Mouse (Mus musculus) layer of hippocampus, adult 18-20 months (tissue): ENCODE data around the gene Grk3. TPM values are rescaled to one million over a fixed set of nuclear protein-coding genes. Genes with fewer than 3 reads are reported as not detected.

Source experiments
- DNase-seq, 2 experiments: peaks; one replicate each; pipeline ENCODE4 v3.0.0; 2022; ENCODE audit warnings: low spot score in 2 of 2
- long read RNA-seq: library from polyadenylated mRNA; stranded (forward); transcript quantifications from one replicate; pipeline ENCODE4 v2.0.0, GENCODE M21; 2021
- total RNA-seq, 2 experiments: library from RNA; stranded (reverse); gene quantifications; 2 replicates each; pipeline ENCODE4 v1.2.3; 2021

Grk3 gene
- 10 to 100 TPM; 80.7 to 81.4 TPM for total RNA-seq
- long read RNA-seq, full-length matches to known transcripts = 89 of 136 reads
- long read RNA-seq, partial matches to known transcripts = 12 of 136 reads
- long read RNA-seq, other reads (novel, unspliced or antisense) = 35 of 136 reads

DNA sequence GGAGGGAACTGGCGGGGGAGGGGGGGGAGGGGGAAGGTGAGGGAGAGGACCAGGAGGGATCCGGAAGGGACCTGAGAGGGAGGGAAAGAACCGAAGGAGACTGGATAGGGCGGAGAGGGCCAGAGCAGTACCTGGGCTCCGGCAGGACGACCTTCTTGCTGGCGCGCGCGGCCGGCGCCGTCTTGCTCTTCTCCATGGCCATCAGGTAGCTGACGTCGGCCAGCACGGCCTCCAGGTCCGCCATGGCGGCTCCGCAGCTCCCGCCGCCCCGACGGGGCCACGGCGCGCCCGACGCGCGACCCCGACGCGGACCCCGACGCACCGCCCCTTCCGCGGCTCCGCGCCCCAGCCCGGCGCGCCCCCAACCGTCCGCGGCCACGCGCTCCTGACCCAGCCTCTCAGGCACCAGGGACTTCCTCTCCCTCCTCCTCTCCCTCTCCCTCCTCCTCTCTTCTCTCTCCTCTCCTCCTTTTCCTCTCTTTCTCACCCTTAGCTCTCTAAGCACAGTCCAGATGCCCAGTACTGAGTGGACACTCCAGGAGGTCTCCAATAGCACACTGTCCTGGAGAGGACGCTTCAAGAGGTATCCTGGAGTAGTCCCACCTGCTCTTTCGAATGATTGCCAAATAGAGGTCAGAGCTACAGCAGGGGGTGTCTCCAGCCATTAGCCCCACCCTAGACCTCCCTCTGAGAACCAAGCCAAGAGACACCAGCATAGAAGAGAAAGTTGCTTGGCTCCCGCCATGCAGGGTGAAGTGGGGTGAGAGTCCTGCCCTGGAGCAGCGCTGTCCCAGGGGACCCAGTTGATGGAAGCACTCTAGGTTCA lies at the start of gene Grk3:
Gene Grk3, minus strand, starts transcription at position 556 of the 826 bp plus-strand sequence.
- DNase-seq = peak; percentile 61 to 63

DNA sequence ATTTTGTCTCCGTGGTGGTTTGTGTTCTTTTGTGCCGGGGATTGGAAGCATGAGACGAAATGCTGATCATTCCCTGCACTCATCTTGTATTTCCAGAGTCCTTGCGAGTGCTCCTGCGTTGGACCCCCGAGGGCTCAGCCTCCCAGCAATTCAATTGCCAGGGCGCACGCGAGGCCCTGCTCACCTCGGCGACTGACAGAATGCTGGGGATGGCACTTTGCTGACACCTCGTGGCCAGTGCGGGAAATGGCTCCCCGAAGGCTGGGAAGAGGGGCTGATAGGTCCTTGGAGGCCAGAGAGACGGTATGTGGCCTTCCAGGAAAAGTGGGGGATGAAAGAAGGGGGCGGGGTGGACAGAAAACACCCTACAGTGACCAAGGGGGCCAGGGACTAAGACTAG lies 38.7 kb upstream of the Grk3 start:
- DNase-seq = peak; percentile 78 to 89

DNA sequence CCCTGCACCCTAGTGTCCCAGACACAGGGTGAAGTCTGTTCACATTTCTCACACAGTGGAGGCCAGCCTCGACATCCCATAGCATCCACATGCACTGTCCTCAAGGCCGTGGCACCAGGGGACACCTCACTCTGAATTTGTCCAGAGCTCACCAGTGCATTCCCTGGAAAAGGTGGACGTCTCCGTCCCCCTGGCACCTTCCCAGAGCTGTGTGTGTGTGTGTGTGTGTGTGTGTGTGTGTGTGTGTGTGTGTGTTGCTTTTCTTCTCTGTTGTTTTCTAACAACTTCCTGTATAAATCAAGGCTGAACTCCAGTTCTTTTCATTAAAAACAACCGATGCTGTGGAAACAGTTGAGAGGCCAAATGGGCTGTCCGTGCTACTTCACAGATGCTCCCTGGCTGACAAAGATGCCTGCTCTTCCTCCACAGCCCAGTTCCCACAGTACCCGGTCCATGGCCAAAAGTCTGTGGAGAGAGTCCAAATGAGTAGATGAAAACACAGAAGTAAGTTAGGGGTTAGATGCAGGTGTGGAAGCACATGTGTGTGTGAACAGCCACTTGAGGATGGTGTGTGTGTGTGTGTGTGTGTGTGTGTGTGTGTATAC lies 35.1 kb upstream of the Grk3 start:
- DNase-seq = no peak

DNA sequence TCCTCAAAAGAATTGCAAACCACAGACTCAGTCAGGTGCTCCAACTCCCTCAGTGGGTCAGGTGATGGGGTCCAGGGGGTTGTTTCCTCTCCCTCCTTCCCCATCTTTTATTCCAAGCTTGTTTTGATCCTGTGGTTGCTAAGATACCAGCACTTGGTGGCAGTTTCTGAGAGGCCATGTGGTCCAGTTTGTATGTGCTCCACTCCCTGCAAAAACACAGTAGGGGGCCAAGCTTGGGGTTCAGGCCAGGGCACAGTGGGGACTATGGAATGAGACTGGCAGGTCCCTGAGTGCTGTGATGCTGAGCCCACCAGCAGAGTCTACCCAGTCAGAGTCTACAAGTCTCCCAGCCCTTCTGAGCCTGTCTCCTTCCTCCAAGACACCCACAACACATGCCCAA lies 34.3 kb upstream of the Grk3 start:
- peak in 1 of 2 experiments; percentile 30 for DNase-seq

DNA sequence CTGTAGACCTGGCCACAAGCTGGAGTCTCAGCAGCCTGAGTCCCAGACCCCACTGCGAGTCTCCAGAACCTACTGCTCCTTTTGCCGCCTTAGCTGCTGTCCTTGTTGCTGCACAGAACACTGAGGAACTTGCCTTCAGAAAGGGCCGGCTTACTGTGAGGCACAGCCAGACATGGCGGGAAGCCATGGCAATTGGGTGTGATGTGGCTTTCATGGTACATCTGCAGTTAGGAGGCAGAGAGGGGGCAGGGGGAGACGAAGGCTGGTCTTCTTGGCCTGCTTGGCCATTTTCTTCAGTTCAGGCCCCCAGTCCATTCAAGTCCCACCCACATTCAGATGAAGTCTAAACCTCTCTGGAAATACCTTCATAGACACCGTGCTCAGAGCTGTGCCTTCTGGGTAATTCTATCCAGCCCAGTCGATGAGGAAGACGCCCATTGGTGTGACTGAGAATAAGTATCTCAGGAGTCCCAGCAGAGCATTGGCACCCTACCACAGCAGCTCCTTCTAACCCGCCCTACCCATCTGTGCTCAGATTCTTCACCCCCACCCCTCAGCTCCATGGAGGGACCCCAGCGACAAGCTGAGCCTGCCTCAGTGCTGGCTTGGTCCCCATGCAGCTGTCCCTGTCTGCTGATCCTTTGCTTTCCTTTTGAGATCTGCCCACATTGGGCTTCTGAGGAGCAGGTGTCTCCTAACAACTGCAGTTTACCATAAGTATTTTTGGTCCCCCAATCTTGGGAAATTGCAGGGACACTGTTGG lies 30.1 kb upstream of the Grk3 start:
- DNase-seq = no peak

DNA sequence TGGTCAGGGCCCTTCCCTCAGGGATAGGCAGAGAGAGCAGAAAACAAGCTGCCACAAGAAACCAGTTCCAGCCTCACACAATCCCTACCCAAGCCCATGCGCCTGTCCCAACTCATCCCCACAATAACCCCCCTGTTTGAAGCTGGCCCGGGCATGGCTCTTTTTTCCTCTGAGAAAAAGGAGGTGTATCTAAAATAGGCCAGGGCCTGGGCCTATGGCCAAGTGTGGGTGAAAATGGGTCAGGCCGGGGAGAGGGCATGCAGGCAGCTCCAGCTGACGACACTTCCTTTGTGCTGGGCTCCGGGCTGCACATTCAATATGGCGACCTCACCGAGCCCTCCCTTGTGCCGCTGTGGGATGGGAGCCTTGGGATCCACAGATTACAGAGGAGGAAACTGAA lies 27.9 kb upstream of the Grk3 start:
- peak; percentile 40 to 60 for DNase-seq

DNA sequence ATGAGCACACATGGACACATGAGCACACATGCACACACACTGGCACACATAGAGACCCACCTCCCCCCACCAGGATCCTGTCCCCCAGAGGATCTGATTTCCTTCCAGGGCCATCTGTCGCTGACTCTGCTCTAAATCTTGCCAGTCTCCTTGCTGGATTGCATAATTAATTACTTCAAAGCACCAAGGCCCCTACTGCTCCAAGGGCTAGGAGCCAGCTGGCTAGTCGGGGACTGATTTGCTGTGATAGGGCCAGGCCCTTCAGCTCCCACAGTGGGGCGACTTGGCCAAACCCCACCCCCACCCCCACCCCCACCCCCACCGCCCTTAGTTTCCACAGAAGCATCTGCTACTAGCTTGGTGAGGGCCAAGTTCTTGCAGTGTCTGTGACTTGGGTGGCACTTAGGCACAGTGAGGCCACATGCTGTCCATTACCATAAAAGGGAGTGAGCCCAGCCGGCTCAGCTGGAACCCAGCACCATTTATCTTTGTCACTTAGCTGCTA lies 26.0 kb upstream of the Grk3 start:
- DNase-seq = peak; percentile 65 to 76

DNA sequence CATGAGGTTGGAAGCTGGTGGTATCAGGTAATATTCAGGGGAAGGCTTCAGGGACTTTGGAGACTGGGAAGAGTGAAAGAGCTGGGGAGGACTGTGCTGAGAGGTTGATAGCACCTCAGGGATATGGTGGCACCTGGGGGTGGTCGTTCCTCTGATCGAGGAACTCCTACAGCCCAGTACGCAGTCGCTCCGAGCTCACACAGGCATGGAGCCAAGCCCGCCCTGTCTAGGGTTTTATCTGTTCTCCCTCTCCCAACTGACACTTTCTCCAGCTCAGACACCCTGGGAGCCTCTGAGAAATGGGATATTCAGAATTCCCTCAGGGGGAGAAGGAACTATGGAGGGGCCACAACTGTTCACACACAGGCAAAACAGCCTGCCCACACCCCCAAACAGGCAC lies 25.2 kb upstream of the Grk3 start:
- no peak for DNase-seq

DNA sequence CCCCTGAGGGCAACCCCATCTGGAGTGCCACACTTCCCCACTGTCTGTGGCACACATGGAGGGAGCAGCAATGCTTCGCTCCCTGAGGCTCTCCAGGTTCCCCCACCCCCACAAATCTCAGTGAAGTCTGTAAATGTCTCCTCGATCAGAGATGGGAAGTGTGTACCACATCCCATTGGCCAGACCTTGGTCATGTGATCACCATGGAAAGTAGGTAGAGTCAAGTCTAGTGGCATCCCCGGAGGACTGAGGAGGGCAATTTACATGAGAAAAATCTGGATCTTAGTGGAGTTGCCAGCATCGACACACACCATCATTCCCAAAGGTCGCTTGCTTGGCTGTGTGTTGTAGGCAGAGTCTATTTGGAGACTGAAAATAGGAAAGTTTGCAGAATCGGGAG lies 23.0 kb upstream of the Grk3 start:
- no peak for DNase-seq

DNA sequence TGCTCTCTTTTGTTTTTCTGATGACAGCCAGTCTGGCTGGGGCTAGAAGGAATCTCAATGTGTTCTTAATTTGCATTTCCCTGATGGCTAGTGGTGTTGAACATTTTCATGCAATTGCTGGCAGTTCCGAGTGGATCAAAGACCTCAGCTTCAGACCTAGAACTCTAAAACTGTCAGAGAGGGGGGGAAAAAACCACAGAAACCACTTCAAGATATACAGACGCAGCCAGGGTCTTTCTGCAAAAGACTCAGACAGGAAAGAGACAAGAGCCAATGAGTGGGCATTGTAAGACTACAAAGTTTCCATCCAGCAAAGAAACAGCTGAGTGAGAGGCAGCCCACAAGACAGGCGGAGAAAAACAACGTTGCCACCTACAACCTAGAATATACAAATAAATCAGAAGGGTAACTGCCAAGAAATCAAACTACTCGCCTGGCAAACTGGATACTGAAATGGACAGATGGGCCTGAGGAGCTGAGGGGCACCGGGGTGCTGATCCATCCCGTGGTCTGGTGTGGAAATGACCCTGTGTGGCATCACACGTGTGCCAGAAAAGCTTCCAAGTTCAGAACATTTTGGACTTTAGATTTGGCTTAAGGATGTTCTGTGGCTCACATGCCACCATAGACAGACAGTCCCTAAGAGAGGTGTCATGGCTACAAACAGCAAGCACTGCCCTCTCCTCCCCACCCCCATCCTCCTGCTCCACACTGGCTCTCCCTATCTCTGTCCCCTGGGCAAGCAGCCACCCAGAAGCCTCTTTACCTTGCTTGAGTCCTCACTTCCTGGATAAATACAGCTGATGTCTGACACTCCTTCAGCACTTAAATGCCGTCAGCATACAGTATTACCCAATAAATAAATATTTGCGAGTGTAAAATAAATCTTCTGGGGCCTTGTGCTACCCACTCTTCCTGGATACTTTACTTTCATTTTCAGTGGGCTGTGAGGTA lies 19.8 kb upstream of the Grk3 start:
- DNase-seq = peak in 1 of 2 experiments; percentile 52

DNA sequence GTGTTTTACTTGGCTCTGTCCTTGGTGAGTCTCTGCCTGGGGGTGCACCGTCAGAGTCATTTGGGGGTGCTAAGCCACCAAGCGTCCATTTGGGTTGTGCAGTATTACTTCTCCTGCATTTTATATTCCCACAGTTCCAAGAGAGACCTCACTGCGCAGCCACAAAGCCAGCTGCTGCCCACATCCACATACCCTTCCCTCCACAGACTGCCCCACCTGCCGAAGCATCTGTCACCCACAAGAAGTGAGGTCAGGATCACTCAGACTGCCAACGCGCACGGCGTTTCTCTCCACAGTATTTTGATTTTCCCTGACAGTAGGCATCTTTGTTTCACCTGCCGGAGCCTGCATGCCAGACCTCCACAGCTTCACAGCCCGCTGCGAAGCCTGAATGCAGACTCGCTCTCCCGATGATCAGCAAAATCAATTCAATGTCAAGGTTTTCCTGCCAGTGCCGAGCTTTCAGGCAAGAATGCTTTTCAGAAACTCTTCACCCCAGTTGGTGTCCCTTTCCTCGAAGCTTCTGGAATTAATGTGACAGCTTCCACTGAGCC lies 15.7 kb upstream of the Grk3 start:
- DNase-seq = no peak

DNA sequence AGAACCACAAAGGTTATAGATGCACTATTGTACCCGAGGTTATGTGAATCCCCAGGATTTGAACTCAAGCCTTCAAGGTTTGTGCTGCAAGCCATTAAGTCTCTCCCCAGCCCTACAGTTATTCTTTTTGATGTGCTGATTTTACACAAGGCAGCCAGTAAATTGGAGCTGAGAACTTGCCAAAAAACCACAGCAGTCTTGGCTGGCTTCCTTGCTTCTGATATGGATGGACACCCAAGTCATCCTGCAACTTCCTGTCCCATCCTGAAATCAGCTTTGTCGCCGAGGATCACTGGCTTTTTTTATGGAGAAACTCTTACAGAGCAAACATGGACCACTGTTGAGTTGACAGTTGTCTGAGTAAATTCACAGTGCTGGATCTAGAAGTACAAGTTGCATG lies 14.5 kb upstream of the Grk3 start:
- DNase-seq = no peak

DNA sequence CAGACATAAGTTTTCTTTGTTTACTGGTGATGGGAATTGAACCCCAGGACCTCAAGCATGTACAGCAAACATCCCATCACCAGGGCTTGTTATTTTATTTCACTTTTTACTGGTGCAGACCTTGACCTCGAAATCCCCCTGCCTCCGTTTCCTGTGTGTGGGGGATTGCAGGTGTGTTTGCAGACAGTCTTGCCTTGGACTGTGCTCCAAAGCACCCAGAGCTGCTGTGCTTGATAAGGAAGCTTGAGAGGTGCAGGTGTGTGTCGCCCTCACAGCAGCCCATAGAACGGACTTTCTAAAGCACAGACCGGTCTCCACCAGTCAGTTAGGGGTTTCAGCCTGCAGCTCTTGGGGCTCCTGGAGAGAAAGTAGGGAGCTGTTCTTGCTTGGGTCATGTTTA lies 11.1 kb upstream of the Grk3 start:
- DNase-seq = no peak

DNA sequence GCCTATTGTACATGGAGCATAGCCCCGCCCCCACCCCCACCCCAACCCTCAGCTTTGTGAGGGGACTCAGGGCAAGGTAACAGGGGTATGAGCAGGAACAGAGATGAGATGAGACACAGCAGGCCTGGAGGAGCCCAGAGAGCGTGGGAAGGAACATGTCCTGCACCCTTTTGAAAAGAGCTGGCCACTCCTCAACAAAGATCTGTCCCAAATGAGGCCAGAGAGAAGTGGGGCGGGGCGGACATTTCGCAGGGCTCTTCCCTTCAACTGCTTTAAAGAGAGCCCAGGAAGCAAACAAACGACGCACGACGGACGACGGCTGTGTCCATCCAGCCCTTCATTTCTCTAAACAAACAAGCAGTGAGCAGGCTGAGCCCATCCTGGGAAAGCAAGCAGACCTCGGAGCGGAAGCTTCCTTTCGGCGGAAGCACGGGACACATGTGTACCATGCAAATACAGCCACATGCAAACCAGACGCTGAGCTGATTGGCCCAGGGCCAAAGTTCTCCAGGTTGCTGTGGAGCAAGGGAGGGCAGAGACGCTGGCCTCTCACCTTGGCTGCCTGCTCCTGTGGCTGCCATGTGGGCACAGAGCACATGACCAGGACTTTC lies 8.7 kb upstream of the Grk3 start:
- DNase-seq = no peak

DNA sequence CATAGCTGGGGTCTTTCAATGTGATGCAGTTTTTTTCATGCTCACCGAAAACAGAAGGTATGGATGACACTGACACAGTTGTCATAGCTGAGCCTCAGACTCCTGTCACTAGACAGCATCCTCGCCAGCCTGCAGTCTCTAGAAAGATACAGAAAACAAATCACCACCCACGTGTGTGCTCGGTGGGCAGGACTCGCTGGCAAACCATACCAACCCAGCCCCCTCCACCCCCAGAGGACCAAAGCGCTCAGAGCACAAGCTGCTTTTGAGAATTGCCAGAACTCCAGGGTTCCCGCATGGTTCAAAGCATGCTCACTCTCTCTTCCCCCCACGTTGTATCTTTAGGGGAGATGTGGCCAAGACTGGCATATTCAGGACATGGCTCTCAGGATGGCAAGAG lies 2.6 kb upstream of the Grk3 start:
- DNase-seq = peak; percentile 79 to 94

DNA sequence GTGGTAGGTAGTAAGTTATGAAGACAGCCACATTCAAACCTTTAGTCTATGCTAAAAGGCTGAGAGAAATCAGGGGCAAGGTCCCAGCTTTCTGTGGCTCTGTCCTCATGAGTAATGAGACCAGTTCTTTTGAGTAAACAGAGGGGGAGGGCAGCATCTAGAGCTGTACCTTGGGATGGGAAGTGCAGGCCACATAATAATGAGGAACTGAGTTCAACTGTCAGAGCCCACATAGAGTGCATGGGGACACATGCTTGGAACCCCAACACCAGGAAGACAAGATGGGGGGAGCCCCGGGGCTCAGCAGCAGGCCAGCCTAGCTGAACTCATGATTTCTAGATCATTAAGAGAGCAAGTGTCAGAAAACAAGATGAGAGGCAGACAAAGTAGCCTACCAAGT lies 1.4 kb upstream of the Grk3 start:
- DNase-seq = no peak

DNA sequence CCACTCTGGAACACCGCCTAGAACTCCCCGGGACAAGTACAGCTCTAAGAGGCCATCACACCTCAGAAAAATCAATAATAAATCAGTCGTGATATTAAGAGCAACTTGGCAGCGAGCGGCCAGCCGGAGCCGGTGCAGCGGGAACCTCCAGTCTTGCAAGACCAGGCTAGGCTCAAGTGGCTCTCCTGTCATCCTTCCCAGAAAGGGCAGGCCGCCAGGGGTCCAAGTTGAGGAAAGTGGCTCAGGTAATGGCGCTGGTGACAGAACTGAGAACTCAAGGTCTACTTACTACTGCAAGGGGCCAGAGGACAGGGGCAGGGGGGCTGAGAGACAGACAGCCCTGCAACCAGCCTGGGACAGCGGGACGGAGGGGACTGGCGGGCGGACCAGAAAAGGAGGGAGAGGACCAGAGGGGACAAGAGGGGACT lies 769 bp downstream of the Grk3 start:
- DNase-seq = peak in 1 of 2 experiments; percentile 35

DNA sequence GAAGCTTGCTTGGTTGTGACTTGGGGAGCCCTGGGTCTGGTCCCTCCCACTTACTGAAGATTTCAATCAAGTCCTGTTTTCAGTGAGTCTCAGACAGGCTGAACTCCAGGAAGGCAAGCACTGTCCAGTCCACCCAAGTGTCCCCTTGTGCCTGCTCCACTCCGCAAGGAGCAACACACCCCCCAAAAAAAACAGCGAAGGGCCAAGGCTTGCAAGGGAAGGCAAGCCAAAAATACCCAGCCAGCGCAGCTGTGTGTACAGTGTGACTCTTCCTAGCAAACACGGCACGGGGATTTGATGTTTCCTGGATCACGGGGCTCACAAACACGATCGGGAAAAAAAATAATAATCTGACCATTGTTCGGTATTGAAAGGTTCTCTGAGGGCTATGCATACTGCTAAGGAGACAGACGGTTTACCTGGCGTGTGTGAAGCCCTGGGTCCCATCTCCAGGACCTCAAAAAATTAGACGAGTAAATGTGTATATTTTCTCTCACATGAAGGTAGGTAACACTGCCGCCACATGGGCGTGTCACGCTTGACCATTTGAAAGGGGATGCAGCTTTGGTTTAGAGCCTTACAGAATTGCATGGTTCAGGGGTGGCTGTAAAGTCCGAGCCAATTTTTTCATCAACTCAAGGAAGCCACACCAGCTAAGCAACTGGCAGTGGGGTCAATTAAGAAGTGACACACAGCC lies 1.3 kb downstream of the Grk3 start:
- DNase-seq = no peak

DNA sequence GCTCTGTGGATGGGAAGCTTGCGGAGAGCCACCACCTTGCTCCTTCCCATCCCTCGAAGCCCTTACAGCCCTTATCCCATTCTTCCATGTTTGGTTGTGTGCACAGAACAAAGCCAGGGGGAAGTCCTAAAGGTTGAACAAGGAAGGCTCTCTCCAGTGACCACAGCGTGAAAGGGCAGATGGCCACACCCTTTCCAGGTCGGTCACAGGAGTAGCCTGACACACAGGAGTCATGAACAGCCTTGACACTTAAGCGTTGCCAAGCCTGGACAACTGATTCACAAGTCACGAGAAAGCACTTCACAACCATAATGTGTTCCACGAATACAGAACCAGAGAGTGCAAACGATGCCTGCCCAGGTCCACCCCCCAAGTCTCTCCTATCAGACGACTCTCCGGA lies 3.7 kb downstream of the Grk3 start:
- DNase-seq = no peak
